Mouse (Mus musculus) left cerebral cortex, adult 11 months (tissue): ENCODE measurements around the gene Il33.
A peak's percentile ranks its signal among the peaks of the same experiment; 100 is the strongest.

Source experiments
- DNase-seq: peaks from one replicate; pipeline ENCODE4 v3.0.0; 2022; ENCODE audit warnings: low spot score

Il33 gene

DNA sequence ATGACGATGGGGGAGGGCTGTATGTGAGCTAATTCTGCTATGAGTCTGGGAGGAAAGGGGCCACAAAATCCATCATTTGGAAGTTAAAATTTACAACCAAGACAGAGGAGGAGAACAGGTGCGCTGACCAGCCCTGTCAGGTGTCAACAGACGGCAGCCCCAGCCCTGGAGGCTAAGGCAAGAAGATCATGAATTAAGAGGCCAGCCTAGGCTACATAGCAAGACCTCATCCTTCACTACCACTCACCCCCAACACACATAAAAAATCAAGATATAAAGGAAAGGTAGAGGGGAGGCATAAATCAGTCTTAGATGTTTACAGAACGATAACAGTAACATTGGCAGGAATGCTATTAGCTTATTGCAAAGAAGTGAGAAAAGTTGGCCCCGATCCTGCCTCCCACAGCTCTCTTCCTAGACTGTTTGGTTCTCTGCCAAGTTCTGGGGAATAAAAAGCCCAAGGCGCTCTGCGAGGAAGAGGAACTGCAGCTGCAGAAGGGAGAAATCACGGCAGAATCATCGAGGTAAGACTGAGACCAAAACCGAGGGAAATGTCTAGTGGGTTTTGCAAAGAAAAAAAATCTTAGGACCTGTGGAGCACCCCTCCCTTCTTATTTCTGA lies at the start of gene Il33:
TSS of gene Il33 (plus strand) at position 477 of the 621 bp plus-strand sequence.
- DNase-seq: peak; percentile 47

DNA sequence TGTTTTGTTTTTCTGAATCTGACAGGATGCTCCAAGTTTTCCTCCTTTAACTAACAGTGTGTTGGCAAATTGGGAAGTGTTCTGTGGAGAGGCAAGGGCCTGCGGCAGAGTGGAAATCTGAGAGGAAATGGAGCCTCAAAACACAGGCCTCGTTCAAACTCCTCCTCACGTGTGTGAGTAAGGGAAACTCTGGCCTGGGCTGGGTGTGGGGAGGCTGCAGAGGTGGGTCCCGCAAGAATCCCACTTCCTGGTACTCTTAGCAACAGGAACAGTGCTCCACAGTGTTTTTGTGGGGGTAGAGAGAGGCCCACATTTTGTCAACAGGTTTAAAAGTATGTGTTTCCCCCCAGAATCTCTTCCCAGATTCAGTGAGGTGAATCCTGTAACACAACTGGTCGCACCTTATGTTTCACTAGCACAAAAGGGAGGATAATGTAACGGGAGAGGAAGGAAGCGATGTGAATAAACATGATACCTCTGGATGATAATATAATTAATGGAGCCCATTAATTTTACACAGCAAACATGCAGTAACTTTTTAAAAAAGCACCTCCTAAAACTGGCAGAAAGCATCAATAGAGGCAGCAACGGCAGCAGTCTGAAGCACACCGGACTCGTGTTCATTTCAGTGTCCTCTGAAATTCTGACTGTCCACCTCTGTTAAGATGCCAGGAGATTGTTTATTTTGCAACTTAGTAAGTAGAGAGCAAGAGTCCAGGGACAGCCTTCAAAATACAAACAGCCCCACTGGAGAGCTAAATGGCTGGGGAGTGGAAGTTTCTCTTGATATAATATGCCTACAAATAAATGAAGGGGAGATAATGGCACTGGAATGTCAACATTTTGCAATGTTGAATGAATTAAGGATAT lies 47.3 kb upstream of the Il33 start:
- no peak for DNase-seq

DNA sequence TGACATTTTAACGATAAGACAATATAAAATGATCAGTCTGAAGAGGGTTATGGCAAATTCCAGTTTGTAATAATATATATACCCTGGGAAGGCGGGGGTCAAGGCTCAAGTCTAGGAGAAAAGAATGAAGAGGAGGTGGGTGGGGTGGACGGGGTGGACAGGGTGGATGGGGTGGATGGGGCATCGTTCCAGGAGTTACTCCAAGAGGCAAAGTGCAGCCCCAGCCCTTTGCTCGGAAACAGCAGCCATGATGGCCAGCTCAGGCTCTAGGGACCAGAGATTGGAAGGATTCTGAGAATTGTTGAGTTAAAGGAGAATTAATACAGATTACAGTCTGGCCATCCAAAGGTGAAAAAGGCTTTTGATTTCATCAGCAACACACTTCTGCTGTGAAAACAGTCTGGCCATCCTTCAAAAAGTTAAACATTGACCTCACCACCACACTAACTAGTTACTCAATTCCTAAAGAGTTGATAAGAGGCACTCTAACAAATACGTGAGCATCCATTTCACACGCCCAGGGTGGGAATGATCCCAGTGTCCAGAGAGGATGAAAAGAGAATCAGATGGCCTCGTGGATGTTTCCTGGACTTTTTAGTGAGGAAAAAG lies 45.9 kb upstream of the Il33 start:
- no peak for DNase-seq

DNA sequence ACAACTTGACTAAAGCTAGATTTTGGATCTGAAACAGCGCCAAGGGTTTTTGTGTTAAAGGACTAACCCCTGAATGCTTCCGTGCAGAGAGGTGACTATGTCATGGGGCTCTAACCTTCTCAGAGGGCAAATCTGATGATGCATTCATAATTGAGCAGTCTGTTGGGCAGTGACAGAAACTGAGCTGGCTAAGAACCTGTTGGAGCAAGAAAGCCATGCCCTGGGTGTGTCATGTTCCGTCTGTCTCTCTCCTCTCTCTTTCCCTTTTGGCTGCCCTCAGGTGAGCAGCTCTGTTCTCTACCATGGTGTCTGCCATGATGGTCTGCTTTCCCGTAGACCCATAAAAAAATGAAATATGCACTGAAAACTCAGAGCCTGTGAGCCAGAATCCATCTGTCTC lies 44.0 kb upstream of the Il33 start:
- DNase-seq: no peak

DNA sequence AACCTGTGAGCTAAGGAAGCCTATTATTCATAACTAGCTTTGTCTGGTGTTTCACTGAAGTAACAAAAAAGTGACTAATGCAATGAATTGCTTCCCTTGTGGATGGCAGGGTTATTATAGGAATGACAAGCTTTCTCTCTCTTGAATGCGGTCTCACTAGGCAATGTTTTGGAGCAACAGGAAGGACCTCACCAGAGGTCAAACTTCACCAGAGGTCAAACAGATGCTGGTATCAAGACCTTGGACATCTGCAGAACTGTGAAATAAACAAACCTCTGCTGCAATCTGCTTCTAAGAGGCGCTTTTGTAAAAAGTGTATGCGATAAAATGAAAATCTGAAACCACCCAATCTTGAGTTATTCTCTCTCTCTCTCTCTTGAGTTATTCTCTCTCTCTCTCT lies 42.2 kb upstream of the Il33 start:
- no peak for DNase-seq

DNA sequence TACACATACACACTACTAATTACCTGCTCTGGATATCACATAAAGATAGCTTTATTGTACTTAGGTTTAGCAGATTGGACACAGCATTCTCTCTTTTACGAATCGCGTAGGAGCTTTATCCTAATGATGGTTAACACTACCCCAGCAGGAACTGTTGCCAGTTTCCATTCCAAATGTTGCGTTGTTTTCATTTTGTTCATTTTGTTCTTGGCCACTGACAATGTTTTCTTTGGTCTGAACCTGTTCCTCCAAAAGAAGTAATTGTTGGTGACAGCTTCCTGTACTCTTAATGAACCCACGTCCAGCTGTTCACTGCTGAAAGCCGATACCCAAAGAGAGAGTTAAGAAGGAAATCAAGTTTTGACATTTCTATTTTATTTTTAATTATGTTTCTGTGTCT lies 39.4 kb upstream of the Il33 start:
- DNase-seq: no peak

DNA sequence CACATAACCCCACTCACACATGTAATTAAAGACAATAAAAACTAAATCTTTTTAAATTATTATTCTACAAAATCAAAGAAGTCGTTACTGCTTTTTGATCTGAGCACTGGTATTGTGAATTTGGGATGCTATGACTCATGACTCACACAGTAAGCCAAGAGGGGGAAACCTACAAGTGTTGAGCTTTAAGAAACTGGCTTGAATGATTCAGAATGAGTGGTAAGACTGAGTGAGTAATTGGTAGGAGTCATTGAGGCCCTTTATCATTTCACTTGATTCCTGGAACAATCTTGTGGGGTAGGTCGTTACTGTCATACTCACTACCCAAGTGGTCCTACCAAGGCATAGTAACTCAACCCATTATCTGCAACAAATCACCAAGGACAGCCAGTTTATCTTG lies 37.4 kb upstream of the Il33 start:
- DNase-seq: no peak

DNA sequence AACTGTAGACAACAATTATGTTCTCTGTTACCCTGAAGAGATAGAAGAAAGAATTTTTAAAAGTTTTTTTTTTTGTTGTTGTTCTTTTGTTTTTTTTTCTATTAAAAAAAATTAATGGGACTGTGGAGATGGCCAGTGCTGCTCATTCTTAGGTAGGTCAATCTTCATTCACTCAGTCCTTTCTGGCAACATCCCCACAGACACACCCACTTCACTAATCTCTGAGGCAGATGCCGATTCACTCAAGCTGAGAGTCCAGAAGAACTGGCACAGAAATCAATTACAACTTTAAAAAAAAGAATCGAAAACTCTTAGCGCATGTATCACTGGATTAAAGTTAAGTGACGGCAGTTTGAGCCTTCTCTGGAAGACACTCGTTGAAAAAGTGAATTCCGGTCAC lies 36.0 kb upstream of the Il33 start:
- no peak for DNase-seq

DNA sequence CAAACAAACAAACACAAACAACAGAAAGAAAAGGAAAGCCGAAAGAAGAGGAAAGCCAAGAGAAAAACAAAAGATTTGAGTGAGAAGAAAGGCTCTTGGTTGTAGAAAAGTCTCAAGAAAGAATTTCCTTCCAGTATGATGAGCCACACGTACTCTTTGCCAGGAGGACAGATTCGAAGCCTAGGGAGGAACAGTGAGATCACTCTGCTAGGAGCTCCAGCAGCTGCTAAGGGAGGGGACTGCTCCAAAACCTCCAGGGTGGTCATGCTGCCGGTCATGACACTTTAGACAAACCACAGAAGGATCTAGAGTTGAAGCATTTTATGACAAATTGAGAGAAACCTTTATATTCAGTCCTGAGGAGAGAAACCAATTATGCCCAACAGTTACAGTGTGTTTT lies 32.9 kb upstream of the Il33 start:
- no peak for DNase-seq

DNA sequence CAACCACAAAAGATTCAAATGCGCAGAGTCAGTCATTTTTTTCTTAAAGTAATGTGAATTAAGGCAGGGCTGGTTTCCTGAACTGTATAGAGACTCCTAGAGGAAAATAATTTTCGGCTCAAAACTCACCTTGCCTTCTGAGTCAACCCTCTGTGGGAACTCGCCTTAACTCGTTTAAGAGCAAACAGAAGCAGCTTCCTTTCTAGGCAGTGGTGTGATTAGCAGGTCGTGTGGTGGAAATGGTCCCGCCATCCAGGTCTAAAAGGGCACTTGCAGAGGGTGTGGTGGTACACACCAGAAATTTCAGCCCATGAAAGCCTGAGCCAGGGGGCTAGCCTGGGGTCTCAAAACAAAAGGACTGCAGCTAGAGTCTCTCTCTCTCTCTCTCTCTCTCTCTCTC lies 32.1 kb upstream of the Il33 start:
- no peak for DNase-seq

DNA sequence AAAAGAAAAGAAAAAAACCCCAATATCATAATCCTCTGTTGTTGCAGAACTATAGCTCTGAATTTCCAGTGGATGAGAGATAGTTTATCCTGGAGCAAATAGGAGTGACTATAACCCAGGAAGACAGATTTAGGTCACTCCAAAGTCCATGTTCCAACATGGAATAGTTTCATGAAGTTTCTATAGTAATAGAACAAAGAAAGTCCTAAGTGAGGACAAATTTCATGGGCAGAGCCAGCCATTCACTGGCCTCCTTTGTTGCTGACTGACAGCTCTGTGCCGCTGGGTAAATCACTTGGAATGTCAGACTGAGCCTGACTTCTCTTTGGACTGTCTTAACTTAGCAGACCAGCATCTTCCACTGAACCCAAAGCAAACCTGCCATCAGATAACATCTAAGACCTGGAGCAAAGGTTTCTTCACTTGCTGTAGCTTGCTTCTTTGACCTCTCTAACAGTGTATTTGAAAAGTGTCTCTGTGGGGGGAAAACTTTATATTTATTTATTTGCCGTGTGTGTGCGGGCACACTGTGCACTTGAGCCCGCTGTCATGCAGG lies 31.1 kb upstream of the Il33 start:
- no peak for DNase-seq

DNA sequence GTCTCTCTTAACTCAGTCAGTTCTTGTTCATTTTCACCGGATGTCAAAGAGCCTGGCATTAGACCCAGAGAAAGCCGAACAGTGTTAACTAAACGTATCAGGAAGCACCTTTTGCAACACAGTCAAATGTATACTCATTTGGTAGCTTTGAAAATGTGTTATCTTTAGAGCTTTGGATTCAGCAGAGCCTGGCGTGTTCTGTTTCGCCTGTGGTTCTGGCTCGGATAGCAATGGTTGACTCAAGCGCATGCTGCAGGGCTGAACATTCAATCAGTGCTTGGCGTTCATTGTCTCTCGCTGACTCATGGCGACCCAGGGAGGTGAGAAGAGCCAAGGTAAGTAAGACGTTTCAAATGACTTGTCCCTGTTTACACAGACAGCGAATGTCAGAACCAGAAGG lies 30.5 kb upstream of the Il33 start:
- no peak for DNase-seq

DNA sequence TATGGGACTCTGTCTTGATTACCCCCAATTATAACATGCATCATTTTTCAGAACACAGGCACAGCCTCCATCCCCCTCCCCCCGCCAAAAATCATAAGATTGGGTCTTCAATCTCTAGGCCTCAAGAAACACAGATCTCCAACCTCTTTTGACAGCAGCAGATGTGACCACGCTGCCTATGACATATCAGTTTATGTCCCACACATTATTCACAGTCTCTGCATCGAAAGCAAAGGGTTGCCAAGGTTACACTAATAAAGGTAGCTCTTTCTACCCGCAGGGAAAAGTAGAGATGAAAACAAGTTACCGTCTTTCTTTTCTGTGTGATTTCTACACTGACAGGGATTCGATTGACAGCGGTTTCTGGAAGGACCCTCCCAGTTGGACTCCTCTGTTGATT lies 29.9 kb upstream of the Il33 start:
- no peak for DNase-seq

DNA sequence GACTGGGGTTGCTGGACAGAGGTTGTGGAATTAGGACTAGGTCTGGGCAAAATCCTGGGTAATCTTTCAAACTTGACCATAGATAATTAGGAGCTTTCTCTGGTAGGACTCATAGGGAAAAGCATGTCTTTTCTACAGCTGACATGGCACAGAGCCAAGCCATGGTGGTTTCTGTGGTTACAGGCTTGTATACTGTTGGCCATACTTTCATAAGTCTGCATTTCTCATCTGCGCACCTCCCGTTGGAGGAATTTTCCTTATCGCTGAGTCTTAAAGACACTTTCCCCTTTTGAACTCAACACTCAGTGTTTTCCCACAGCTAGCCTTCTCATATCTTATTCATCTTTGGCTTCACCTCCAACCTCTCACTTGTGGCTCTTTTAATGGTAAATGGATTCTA lies 24.6 kb upstream of the Il33 start:
- DNase-seq: no peak

DNA sequence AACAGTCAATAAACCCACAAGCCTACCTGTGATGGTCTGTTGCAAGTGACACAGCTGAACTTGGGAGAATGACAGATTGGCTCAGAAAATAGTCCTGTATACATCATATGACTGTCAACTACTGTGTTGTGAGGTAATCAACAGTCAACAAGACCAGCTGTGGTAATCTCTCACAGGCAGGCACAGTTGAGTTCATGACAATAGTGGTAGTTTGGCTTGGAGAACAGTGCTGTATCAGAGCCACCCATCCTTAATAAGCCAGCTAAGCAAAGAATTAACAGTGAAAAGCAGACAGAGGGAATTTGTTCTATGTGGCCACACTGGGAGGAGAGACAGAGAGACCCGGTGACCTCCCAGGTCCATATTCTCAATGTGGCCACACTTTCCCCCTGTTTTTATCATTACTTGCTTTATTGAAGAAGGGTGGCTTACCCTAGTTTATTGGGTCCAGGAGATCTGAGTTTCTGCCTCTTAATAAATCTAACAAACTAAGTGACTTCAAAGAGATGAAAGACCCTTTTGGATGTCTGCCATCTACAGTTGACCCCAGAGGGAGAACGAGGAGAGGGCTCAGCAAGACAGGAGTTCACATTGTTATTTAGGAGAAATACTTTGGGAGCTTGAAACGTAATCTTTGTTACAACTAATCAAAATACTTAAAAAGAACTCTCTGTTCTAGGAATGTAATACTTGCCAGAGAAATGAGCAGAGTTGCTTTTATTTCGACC lies 22.4 kb upstream of the Il33 start:
- DNase-seq: peak; percentile 44

DNA sequence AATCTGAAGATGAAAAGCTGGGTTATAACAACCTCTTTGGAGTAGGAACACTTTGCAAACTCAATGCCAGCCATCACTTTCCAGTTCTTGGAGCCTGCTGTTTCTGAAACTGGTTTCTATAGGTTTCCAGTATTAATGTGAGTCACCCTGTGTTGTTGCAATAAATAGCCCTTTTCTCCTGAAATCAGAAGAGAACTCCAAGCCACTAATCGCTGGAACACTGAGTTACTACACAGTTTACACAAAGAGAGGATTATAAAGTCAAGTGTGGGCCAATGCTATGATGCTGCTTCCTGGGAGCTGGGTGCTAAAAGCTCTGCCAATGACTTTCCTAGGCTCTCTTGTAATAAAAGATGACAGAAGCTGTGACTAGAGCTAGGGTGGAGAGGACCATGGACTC lies 19.0 kb upstream of the Il33 start:
- DNase-seq: peak; percentile 15

DNA sequence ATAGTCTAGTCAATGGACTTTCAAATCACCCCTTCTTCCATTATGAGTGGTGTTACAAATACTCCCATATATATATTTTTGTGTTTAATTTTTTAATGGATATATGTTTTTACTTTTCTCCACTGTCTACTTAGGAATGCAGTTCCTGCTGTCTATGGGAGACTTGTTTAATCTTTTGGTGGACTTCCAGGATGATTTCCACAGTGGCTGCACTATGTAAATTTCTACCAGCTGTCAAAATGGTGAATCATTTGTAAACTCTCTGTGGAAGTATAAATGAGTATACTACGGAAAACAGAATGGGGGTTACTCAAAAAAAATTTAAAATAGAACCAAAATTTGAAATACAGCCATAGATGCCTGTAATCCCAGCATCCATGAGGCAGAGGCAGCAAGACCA lies 15.7 kb upstream of the Il33 start:
- no peak for DNase-seq

DNA sequence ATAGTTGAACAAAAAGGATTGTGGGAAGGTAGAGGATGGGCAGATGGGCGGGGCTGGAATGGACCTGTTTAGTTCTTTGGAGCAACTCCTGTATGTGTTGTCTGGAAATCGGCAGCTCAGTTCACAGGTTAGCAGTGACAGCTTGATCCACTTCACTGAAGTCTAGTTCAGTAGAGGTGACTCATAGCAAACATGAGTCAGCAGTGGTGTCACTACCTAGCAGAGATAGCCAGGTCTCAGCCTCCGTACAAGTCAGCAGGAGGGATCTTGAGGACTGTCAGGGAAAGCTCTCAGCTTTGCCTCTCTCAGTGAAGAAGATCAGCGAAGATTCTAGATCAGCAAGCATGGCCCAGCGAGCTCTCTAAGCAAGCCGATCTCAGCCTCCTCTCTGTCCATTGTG lies 13.0 kb upstream of the Il33 start:
- no peak for DNase-seq

DNA sequence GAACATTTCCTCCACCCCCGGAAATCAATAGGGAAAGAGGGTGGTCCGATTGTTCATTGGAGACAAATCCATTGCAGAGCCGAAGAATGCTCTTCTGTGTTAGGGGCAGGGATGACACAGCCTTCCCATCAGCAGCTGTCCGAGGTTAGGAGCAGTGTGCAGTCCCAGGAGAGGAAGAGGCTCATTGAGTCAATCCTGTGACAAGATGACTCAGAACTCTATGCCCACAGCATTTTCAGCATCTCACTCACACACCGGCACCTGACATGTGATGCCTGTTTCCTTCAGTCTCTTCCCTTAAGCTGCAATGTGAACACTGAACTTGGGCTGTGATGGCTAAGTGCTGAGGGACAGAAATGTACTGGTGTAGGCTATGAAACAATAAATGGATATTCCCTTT lies 7.5 kb upstream of the Il33 start:
- peak; percentile 16 for DNase-seq

DNA sequence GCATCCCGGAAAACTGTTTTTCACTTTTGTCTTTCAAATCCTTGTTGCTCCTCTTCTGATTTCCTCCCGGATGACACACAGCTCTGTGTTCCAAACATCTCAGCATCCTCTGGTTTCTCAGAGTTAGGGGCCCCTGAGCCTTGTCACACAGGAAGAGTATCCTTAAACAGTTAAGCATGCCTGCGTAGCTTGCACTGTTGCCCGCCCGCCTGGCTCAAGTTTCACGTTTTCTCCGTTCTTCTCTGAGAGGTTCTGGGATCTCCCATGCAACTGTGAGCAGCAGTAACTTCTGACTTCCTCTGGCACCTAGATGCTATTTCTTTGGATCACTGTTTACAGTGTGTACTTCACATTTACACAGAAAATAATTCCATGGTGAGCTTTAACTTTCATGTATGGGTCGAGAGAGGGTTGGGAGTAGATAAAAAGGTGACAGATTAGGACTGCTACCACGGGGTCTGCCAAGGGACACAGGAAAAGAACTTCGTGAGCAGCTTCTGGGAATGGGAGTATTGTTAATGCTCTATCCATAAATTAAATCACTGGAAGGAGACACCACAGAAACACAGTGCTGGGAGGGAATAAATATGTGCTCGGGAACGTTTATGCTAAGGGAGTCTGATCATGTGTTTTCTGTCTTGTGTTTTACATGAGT lies 1.3 kb downstream of the Il33 start:
- no peak for DNase-seq

DNA sequence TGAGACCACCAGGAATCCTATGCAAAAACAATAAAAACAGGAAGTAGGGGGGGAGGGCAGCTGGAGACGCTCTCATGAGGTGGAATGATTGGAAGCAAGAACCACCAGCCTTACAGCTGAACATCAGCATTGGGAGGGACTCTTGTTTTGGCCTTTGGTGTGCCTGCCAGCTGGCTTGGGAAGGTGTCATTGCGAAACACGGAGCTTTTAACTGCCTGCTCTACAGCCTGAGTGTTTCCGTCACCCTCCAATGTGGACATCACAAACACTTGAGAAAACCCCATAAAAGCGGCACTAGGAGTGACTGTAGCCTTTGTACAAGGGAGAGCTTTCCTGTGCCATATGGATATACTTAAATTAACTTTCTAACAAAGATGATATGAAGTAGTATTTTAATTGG lies 5.4 kb downstream of the Il33 start:
- DNase-seq: no peak

DNA sequence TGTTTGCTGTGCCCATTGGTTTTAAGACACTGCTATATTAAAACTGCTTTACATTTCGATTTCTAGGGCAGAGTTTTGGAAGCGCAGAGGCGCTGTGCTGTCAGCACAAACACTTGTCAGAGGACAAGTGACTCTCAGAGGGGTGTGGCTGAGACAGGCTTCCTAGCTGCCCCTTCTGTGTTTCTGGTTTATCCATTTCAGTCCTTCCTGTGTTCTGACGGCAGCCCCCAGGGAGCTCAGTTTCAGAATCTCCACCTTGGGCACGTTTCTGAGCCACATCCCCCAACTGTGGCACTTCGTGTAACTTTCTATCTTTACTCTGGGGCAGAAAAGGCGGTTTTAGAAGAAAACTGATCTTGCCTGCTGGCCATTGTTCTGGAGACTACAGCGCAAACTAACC lies 12.5 kb downstream of the Il33 start:
- no peak for DNase-seq
